Mouse (Mus musculus) testis, adult 2 months (tissue): ENCODE measurements around the gene Ranbp9. TPM values are rescaled to one million over a fixed set of nuclear protein-coding genes. Genes with fewer than 3 reads are reported as not detected.

Experiments used
- H3K27ac ChIP-seq: fragments of 200-500 bp; 2 replicates; pipeline ENCODE4 v1.5.1; 2012; ENCODE audit warnings: low read depth, low read length; ENCODE audit not compliant: control insufficient read depth, insufficient read depth
- H3K27me3 ChIP-seq: fragments of 200-500 bp; 2 replicates; pipeline ENCODE4 v1.6.1; 2012; ENCODE audit warnings: mild to moderate bottlenecking, low read length, moderate library complexity; ENCODE audit not compliant: control insufficient read depth, insufficient read depth
- H3K36me3 ChIP-seq: fragments of 200-500 bp; 2 replicates; pipeline ENCODE4 v1.6.1; 2012; ENCODE audit warnings: mild to moderate bottlenecking, low read length; ENCODE audit not compliant: control insufficient read depth, insufficient read depth
- H3K4me1 ChIP-seq: fragments of 200-500 bp; 2 replicates; pipeline ENCODE4 v1.6.1; 2012; ENCODE audit warnings: low read length; ENCODE audit not compliant: control insufficient read depth, insufficient read depth
- H3K4me3 ChIP-seq: fragments of 200-500 bp; 2 replicates; pipeline ENCODE4 v1.5.1; 2012; ENCODE audit warnings: low read depth, mild to moderate bottlenecking, low read length, moderate library complexity, mixed read lengths; ENCODE audit not compliant: control insufficient read depth
- CTCF ChIP-seq: fragments of 200-500 bp; IDR thresholded peaks from 2 replicates; pipeline ENCODE4 v1.5.1; 2012; ENCODE audit warnings: low read depth, mild to moderate bottlenecking, inconsistent platforms, low read length, moderate library complexity; ENCODE audit not compliant: control insufficient read depth, insufficient read depth, insufficient replicate concordance
- POLR2A ChIP-seq: fragments of 200-500 bp; IDR thresholded peaks from 2 replicates; pipeline ENCODE4 v1.6.1; 2012; ENCODE audit warnings: low read depth, mild to moderate bottlenecking, inconsistent platforms, low read length, moderate library complexity; ENCODE audit not compliant: control insufficient read depth
- polyA plus RNA-seq: library from polyadenylated mRNA; depleted of rRNA; stranded (reverse); fragments of >200 nt; gene quantifications from 2 replicates; pipeline ENCODE4 v1.2.3, GENCODE M21; 2012; rRNA removed

Gene Ranbp9
- polyA plus RNA-seq, 1 experiment, result 164 TPM

DNA sequence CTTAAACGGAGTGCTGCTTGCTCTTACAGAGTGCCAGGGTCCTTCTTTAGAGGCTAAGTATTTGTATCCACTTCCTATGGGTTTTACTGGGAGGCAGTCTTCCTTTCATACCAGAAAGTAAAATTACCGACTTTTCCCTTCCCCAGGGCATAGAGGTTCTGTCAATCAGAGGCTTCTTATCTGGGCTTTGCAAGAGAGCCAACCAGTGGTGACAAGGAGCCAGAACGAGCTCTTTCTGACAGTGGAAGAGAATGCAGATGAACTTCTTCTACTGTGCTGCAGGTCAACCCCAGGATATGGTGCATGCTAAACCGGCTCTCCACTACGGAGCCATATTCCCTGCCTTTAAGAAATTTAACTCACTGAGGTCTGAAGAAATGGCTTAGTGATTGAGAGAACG lies 120.5 kb downstream of the Ranbp9 start:
- no peaks in the 10 kb centered on the region for H3K36me3 ChIP-seq
- peaks cover 3% of the 10 kb centered on the region for H3K4me1 ChIP-seq
- no peaks in the 10 kb centered on the region for H3K27me3 ChIP-seq
- no peak overlapping the region for H3K4me3 ChIP-seq
- TF ChIP-seq CTCF, result no peak
- TF ChIP-seq POLR2A, result no peak
- H3K27ac ChIP-seq, result no peak overlapping the region

DNA sequence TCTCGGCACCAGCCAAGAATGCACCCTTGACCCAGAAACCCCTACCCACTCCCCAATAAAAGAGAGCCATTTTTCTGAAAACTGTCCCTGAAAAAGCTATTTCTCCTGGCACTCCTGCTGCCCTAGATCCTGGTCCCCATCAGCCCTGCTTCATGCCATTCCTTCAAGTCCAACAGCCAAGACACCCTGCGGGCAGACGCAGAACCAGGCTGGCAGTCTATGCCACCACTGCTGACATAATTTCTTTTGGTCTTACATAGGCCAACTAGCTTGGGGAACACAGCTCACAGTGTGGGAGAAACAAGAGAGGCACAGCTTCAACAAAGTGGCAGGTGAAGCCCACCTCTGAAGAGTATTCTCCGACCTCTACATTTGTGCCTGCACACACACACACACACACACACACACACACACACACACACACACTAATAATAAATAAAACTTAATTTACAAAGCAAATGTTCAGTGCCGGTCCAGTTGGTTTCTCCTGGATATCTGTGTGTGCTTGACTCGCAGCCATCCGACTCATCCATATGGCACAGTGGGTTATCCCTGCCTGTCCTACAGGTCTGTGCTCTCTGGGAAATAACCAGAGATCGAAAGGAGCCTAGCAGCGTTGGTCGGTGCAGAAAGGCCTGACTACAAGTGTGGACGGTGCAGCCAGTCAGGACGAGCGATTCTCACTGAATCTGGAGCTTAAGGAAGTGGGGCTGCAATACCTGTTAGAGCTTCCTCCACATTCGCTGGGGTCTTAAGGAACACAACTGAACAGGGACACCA lies 124.5 kb downstream of the Ranbp9 start:
- Histone ChIP-seq H3K27me3 (no peaks in the 10 kb centered on the region), H3K4me1 (peaks cover 3% of the 10 kb centered on the region; the same call in 1 of the 2 replicates), H3K36me3 (no peaks in the 10 kb centered on the region), H3K4me3 (no peak overlapping the region), H3K27ac (no peak overlapping the region)
- TF ChIP-seq CTCF (no peak), POLR2A (no peak)

DNA sequence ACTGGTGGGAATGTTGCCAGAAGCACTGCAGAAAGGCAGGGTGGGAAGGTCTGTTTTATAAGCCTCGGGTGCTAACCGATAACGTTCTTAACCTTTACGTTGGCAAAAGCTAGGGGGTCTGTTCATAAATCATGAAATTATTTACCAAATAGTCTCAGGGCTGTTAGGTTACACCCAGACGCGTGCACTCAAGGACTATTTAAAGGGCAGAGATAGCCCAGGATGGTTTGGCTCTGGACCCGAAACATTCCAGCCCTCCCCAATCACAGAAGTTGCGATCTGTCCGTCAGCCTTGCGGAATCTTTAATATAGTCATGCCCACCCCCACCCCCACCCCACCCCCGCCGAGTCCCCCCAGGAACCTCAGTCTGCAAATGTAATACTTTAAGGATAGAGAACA lies 126.7 kb downstream of the Ranbp9 start:
- Histone ChIP-seq H3K36me3 (no peaks in the 10 kb centered on the region), H3K4me1 (peaks cover 4% of the 10 kb centered on the region; the same call in 1 of the 2 replicates), H3K4me3 (no peak overlapping the region), H3K27me3 (no peaks in the 10 kb centered on the region), H3K27ac (no peak overlapping the region)
- TF ChIP-seq CTCF (no peak), POLR2A (no peak)

DNA sequence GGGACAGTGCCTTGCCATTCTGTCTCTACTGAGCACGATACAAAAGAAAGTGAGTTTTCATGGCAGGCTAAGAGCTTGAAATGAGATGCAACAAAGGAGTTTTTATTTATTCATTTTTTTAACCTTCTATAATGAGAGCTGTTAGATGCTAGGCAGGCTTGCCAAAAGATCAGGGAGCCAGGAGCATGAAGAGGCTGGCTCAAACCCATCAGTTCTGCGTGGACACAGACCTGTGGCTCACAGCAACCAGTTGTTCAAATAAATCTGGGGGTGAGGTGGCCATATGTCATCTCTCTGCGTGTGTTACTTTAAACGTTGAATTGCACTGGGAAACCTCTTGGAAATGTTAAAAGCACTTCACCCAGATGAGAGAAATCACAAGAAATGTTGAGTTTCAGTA lies 127.7 kb downstream of the Ranbp9 start:
- Histone ChIP-seq H3K36me3 (no peaks in the 10 kb centered on the region), H3K27me3 (no peaks in the 10 kb centered on the region)

More for the DNA sequence above, 127.7 kb downstream of the Ranbp9 start:
- Histone ChIP-seq H3K4me3 (no peak overlapping the region), H3K27ac (no peak overlapping the region), H3K4me1 (peaks cover 6% of the 10 kb centered on the region; the same call in 1 of the 2 replicates)
- no peak for TF ChIP-seq POLR2A
- TF ChIP-seq CTCF, result no peak

Other genes starting within 250 kb of the Ranbp9 start
- 0.17 and 0.19 TPM in 2 replicates for gene Gfod1, start 177.1 kb downstream of the Ranbp9 start, polyA plus RNA-seq
- gene Sirt5, start 115.8 kb downstream of the Ranbp9 start, polyA plus RNA-seq, result 5.2 and 6.0 TPM in 2 replicates
- 7.6 and 12.5 TPM in 2 replicates for gene Nol7, start 82.9 kb downstream of the Ranbp9 start, polyA plus RNA-seq
- 1.2 and 1.5 TPM in 2 replicates for gene Mcur1, start 78.9 kb upstream of the Ranbp9 start, polyA plus RNA-seq
- 0.76 and 1.3 TPM in 2 replicates for gene Rnf182, start 134.4 kb upstream of the Ranbp9 start, polyA plus RNA-seq